Mouse (Mus musculus) C2C12 (cell line): Measurements from ENCODE around the gene Dcun1d4.

Source experiments
- CEBPB ChIP-seq: IDR thresholded peaks from one replicate; pipeline ENCODE4 v1.6.1; 2011; ENCODE audit warnings: low read depth, mild to moderate bottlenecking, control low read depth, moderate library complexity
- CTCF ChIP-seq: IDR thresholded peaks from one replicate; pipeline ENCODE4 v1.5.1; 2011; ENCODE audit not compliant: control insufficient read depth, insufficient read depth, insufficient read length
- MAX ChIP-seq: IDR thresholded peaks from one replicate; pipeline ENCODE4 v1.6.1; 2011; ENCODE audit warnings: mild to moderate bottlenecking, control low read depth
- USF1 ChIP-seq: IDR thresholded peaks from one replicate; pipeline ENCODE4 v1.6.1; 2011; ENCODE audit warnings: low read depth, mild to moderate bottlenecking, control low read depth, moderate library complexity

DNA sequence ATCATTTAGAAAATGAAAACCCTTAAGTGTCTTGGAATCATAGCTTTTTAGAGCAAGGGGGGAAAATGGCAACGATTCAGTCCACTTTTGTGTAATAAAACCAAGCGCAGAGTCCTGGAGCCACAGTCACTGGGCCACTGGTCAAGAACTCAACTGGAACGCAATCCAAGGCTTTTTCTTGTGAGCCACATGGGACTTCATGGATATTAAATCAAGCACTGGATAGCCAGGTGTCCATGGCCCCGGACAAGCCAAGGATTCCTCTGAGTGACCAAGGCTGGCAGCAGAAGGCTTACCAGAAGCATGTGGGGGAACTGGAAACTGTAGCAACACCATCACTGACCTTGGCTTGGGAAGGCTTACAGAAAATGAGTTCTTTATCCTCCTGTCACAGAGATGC, 93.8 kb downstream of the Dcun1d4 start:
- TF ChIP-seq USF1 = no peak
- TF ChIP-seq CTCF = no peak
- no peak for TF ChIP-seq CEBPB
- no peak for TF ChIP-seq MAX
